Mouse (Mus musculus): ENCODE data around the gene Gm20388. TPM values are rescaled to one million over a fixed set of nuclear protein-coding genes. Genes with fewer than 3 reads are reported as not detected.
"Not testable (repeated sequence)": the region's sequence is repeated elsewhere in the genome, so short reads cannot be mapped to it uniquely, and the experiment has no call there.

Gene Gm20388
- polyA plus RNA-seq, 1 experiment from 2014 or later: not detected

DNA sequence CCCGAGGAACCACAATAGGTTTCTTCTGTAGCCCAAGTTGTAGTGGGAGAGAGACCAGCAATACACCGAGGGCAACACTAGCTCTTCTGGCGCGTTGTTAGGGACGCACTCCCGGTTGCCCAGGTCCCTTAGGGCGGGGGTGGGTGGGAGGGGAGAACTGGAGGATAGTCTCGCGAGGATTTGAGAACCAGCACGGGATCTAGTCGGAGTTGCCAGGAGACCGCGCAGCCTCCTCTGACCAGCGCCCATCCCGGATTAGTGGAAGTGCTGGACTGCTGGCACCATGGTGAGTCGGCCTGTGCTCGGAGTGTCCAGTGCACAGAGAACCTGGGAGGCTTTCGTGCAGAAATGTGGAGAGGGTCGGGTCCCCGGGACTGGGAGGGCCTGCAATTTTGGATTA, 3608.0 kb downstream of the Gm20388 start, which contains the start of gene Gas8:
Gas8 (plus strand) TSS at position 168 of the 400 bp plus-strand sequence.
- H3K9ac ChIP-seq (replicated peaks): peak within 1 kb of the TSS; percentile 80
- peak within 1 kb of the TSS; percentile 58 for H3K27ac ChIP-seq (replicated peaks)
- H3K36me3 ChIP-seq: peaks cover 24% of the 10 kb centered on the region
- H3K27me3 ChIP-seq: 0 out of 2 replicates have a peak, but pooled peaks cover 5% of the 10 kb centered on the region
- H3K4me1 ChIP-seq: peaks cover 36% of the 10 kb centered on the region
- peak within 1 kb of the TSS; percentile 77 for H3K4me3 ChIP-seq
- 0% methylated on average over 20 of the region's 20 CpGs for WGBS
- no peaks in the 10 kb centered on the region for H3K9me3 ChIP-seq
- peak within 1 kb of the TSS; percentile 86 for H3K4me2 ChIP-seq (replicated peaks)
- peak; percentile 92 for ATAC-seq (replicated peaks)

DNA sequence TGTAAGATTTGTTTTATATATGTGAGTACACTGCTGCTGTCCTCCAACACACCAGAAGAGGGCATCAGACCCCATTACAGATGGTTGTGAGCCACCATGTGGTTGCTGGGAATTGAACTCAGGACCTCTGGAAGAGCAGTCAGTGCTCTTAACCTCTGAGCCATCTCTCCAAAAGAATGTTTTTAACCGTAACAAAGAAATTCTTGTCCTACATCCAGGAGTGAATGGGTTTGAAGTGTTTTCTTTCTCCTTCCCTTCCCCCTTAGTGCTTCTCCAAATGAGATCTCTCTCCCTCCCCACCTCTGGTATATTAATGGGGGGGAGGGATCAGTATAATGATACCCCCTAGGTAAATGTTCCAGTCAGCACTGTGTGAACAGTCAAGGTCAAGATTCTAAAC, 3609.4 kb downstream of the Gm20388 start:
- WGBS: 97% methylated on average over 1 of the region's 1 CpGs
- not testable (repeated sequence) for H3K4me2 ChIP-seq (replicated peaks); H3K9ac ChIP-seq (replicated peaks)

GRCm38 (mm10) chr8:123527720-123528489, 3617.3 kb downstream of the Gm20388 start:
- H3K9me3 ChIP-seq: no peaks in the 10 kb centered on the region
- H3K4me1 ChIP-seq: no peaks in the 10 kb centered on the region
- H3K36me3 ChIP-seq: peaks cover 95% of the 10 kb centered on the region
- no peak overlapping the region for H3K4me2 ChIP-seq (replicated peaks)
- ATAC-seq (replicated peaks): no peak
- WGBS: 91% methylated on average over 25 of the region's 25 CpGs
- no peak overlapping the region for H3K27ac ChIP-seq (replicated peaks)
- H3K9ac ChIP-seq (replicated peaks): no peak overlapping the region
- no peaks in the 10 kb centered on the region for H3K27me3 ChIP-seq
- H3K4me3 ChIP-seq: no peak overlapping the region

More for the DNA sequence above, 3609.4 kb downstream of the Gm20388 start:
- H3K9me3 ChIP-seq; H3K27ac ChIP-seq (replicated peaks); ATAC-seq (replicated peaks); H3K4me3 ChIP-seq; H3K27me3 ChIP-seq: not testable (repeated sequence)
- Histone ChIP-seq H3K36me3 (peaks cover 36% of the 10 kb centered on the region), H3K4me1 (peaks cover 28% of the 10 kb centered on the region)

DNA sequence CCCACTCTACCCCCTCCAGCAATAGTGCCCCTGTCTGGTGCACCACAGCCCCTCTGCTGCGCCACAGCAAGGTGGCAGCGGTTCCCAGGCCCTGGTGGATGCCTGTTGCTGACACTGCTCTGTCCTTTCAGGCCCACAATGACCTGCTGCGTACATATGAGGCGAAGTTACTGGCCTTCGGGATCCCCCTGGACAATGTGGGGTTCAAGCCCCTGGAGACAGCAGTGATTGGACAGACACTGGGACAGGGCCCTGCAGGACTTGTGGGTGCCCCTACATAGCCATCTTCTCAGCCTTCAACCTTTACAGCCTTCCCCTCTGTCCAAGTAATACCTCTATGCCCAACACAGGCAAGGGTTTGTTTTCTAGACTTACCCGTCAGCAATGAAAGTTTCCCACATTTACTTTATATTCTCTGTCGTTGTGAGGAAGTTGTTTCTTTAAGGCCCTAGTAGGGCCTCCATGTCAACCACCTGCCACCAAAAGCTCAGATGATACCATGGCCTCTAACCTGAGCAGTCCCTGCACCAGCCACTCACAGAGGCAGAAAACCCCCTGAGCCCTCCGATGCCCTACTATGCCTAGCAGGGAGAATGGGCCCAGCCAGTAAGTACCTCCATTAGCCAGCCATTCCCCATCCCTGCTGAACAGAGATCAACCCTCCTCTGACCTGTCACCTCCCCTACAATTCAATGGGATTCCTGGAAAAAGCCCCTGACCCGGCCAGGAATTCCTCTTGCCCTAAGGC, 3625.8 kb downstream of the Gm20388 start:
- ATAC-seq (replicated peaks): no peak
- no peak overlapping the region for H3K4me3 ChIP-seq
- H3K9me3 ChIP-seq: no peaks in the 10 kb centered on the region
- no peaks in the 10 kb centered on the region for H3K27me3 ChIP-seq
- no peak overlapping the region for H3K9ac ChIP-seq (replicated peaks)
- peaks cover 53% of the 10 kb centered on the region for H3K36me3 ChIP-seq
- H3K4me1 ChIP-seq: no peaks in the 10 kb centered on the region
- 85% methylated on average over 9 of the region's 9 CpGs for WGBS
- no peak overlapping the region for H3K4me2 ChIP-seq (replicated peaks)
- H3K27ac ChIP-seq (replicated peaks): no peak overlapping the region

GRCm38 (mm10) chr8:123536990-123537380, 3626.3 kb downstream of the Gm20388 start:
- no peaks in the 10 kb centered on the region for H3K27me3 ChIP-seq
- ATAC-seq (replicated peaks): no peak
- peaks cover 48% of the 10 kb centered on the region for H3K36me3 ChIP-seq

GRCm38 (mm10) chr8:123537641-123538040, 3627.0 kb downstream of the Gm20388 start:
- 58% methylated on average over 5 of the region's 14 CpGs for WGBS
- H3K27me3 ChIP-seq; ATAC-seq (replicated peaks); H3K4me2 ChIP-seq (replicated peaks); H3K4me1 ChIP-seq; H3K9me3 ChIP-seq; H3K27ac ChIP-seq (replicated peaks); H3K9ac ChIP-seq (replicated peaks); H3K4me3 ChIP-seq: not testable (repeated sequence)
- peaks cover 42% of the 10 kb centered on the region for H3K36me3 ChIP-seq

More at GRCm38 (mm10) chr8:123536990-123537380, 3626.3 kb downstream of the Gm20388 start:
- Histone ChIP-seq H3K4me3 (no peak overlapping the region), H3K9ac (replicated peaks) (no peak overlapping the region), H3K27ac (replicated peaks) (no peak overlapping the region), H3K4me1 (no peaks in the 10 kb centered on the region), H3K9me3 (no peaks in the 10 kb centered on the region), H3K4me2 (replicated peaks) (no peak overlapping the region)
- 30% methylated on average over 9 of the region's 10 CpGs for WGBS

DNA sequence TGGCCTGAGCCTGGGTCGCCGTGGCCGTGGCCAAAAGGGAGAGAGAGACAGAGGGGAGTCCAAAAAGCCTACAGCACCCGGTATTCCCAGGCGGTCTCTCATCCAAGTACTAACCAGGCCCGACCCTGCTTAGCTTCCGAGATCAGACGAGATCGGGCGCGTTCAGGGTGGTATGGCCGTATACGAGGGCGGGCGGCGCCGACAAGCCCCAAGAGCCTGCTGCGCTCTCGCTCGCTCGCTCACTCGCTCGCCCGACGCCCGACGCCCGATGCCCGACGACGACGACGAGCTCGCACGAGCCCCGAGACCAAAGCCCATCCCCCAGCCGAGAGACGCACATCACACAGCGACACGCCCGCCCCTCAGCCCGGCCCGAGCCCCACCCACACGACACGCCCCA, 3653.6 kb downstream of the Gm20388 start:
- not testable (repeated sequence) for H3K4me3 ChIP-seq; H3K36me3 ChIP-seq; H3K9me3 ChIP-seq; H3K27me3 ChIP-seq; H3K27ac ChIP-seq (replicated peaks); H3K4me2 ChIP-seq (replicated peaks); H3K4me1 ChIP-seq; ATAC-seq (replicated peaks); H3K9ac ChIP-seq (replicated peaks)
- 5% methylated on average over 4 of the region's 45 CpGs for WGBS

- H3K27me3 ChIP-seq; H3K9ac ChIP-seq (replicated peaks); H3K36me3 ChIP-seq; H3K9me3 ChIP-seq; H3K4me1 ChIP-seq; ATAC-seq (replicated peaks); H3K4me2 ChIP-seq (replicated peaks); H3K4me3 ChIP-seq; H3K27ac ChIP-seq (replicated peaks): not testable (repeated sequence)
- 64% methylated on average over 1 of the region's 10 CpGs for WGBS
These were observed 3664.7 kb downstream of the Gm20388 start for GRCm38 (mm10) chr8:123575386-123575785.

GRCm38 (mm10) chr8:123600666-123601172, 3690.1 kb downstream of the Gm20388 start:
- not testable (repeated sequence) for H3K4me3 ChIP-seq; H3K27me3 ChIP-seq; H3K27ac ChIP-seq (replicated peaks); H3K4me2 ChIP-seq (replicated peaks); H3K4me1 ChIP-seq; H3K36me3 ChIP-seq; H3K9ac ChIP-seq (replicated peaks); ATAC-seq (replicated peaks); H3K9me3 ChIP-seq
- WGBS: 75% methylated on average over 15 of the region's 19 CpGs

DNA sequence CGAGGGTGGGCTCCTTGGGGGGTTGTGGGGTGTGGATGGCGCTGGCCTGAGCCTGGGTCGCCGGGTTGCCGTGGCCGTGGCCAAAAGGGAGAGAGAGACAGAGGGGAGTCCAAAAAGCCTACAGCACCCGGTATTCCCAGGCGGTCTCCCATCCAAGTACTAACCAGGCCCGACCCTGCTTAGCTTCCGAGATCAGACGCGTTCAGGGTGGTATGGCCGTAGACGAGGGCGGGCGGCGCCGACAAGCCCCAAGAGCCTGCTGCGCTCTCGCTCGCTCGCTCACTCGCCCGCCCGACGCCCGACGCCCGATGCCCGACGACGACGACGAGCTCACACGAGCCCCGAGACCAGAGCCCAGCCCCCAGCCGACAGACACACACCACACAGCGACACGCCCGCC, 3690.8 kb downstream of the Gm20388 start:
- H3K27me3 ChIP-seq; H3K4me1 ChIP-seq; H3K9me3 ChIP-seq; H3K4me3 ChIP-seq; H3K9ac ChIP-seq (replicated peaks); ATAC-seq (replicated peaks); H3K4me2 ChIP-seq (replicated peaks); H3K27ac ChIP-seq (replicated peaks); H3K36me3 ChIP-seq: not testable (repeated sequence)
- WGBS: no CpG with 5 or more reads among the region's 40 CpGs

GRCm38 (mm10) chr8:123612652-123613051, 3702.0 kb downstream of the Gm20388 start:
- not testable (repeated sequence) for H3K4me3 ChIP-seq; H3K4me1 ChIP-seq; H3K36me3 ChIP-seq; H3K9ac ChIP-seq (replicated peaks); H3K27ac ChIP-seq (replicated peaks); H3K27me3 ChIP-seq; H3K4me2 ChIP-seq (replicated peaks); H3K9me3 ChIP-seq; ATAC-seq (replicated peaks)
- WGBS: no CpG with 5 or more reads among the region's 5 CpGs

GRCm38 (mm10) chr8:123623523-123623922, 3712.9 kb downstream of the Gm20388 start:
- WGBS: no CpG with 5 or more reads among the region's 39 CpGs
- H3K9me3 ChIP-seq, H3K36me3 ChIP-seq: not testable (repeated sequence)

More at GRCm38 (mm10) chr8:123623523-123623922, 3712.9 kb downstream of the Gm20388 start:
- peaks cover 25% of the 10 kb centered on the region; the same call in 1 of the 2 replicates for H3K27me3 ChIP-seq
- not testable (repeated sequence) for H3K4me2 ChIP-seq (replicated peaks); H3K4me1 ChIP-seq; H3K27ac ChIP-seq (replicated peaks); ATAC-seq (replicated peaks); H3K4me3 ChIP-seq; H3K9ac ChIP-seq (replicated peaks)

Data from forebrain, embryonic 15.5 days (tissue).